Mouse (Mus musculus): ENCODE measurements around the gene Ano6.

- TF ChIP-seq CTCF (IDR thresholded peaks at IDR 0.05; ENCODE audit: extremely low read depth, insufficient read length, insufficient replicate concordance, low read depth, low read length): no peak
- TF ChIP-seq POLR2A (IDR thresholded peaks at IDR 0.05; ENCODE audit: low read depth, low read length): no peak
Measured at GRCm38 (mm10) chr15:95976156-95976876, 185.7 kb downstream of the Ano6 start.

All from small intestine, adult 2 months (tissue).